Mouse (Mus musculus): ENCODE results near the gene Rhoa. TPM values are rescaled to one million over a fixed set of nuclear protein-coding genes. Genes with fewer than 3 reads are reported as not detected.
"Not testable (repeated sequence)": the region's sequence is repeated elsewhere in the genome, so short reads cannot be mapped to it uniquely, and the experiment has no call there.

The Rhoa gene
- total and polyA plus RNA-seq, 3 experiments: 136 to 426 (median 235) TPM

GRCm38 (mm10) chr9:108273485-108273884 lies 32.4 kb upstream of the Rhoa start:
- Histone ChIP-seq H3K36me3 (replicated peaks) (no peaks in the 10 kb centered on the region), H3K27me3 (ENCODE audit: insufficient read depth, low read length) (peaks cover 61% of the 10 kb centered on the region), H3K4me3 (ENCODE audit: low read depth, low read length) (no peak overlapping the region), H3K9me3 (replicated peaks) (no peaks in the 10 kb centered on the region), H3K4me1 (ENCODE audit: insufficient read depth, low read depth, low read length) (peaks cover 5% of the 10 kb centered on the region)
- TF ChIP-seq GATA1 (IDR thresholded peaks at IDR 0.05; ENCODE audit: borderline replicate concordance, low read length): no peak
- no peak for TF ChIP-seq POLR2AphosphoS5 (IDR thresholded peaks at IDR 0.05; ENCODE audit: insufficient replicate concordance, low read depth, low read length)
- TF ChIP-seq GATA2 (IDR thresholded peaks at IDR 0.05; ENCODE audit: borderline replicate concordance, low read depth, low read length): no peak
- no peak for TF ChIP-seq CTCF (IDR thresholded peaks at IDR 0.05; ENCODE audit: low read depth, low read length)
- TF ChIP-seq TAL1 (conservative IDR thresholded peaks at IDR 0.05; ENCODE audit: low read depth, low read length): no peak
- ATAC-seq (ENCODE audit: extremely low read depth, insufficient number of reproducible peaks, low FRiP score, poor library complexity, severe bottlenecking) (no peak), DNase-seq (ENCODE audit: low spot score) (no peak)

GRCm38 (mm10) chr9:108274476-108275330 lies 31.2 kb upstream of the Rhoa start:
- no peak overlapping the region for H3K4me3 ChIP-seq (ENCODE audit: low read depth, low read length)
- no peaks in the 10 kb centered on the region for H3K36me3 ChIP-seq (replicated peaks)
- DNase-seq (ENCODE audit: low spot score): no peak
- ATAC-seq (ENCODE audit: extremely low read depth, insufficient number of reproducible peaks, low FRiP score, poor library complexity, severe bottlenecking): no peak
- no peaks in the 10 kb centered on the region for H3K9me3 ChIP-seq (replicated peaks)
- no peak for TF ChIP-seq CTCF (IDR thresholded peaks at IDR 0.05; ENCODE audit: low read depth, low read length)
- TF ChIP-seq GATA2 (IDR thresholded peaks at IDR 0.05; ENCODE audit: borderline replicate concordance, low read depth, low read length): no peak
- no peak for TF ChIP-seq GATA1 (IDR thresholded peaks at IDR 0.05; ENCODE audit: borderline replicate concordance, low read length)
- TF ChIP-seq POLR2AphosphoS5 (IDR thresholded peaks at IDR 0.05; ENCODE audit: insufficient replicate concordance, low read depth, low read length): no peak
- TF ChIP-seq TAL1 (conservative IDR thresholded peaks at IDR 0.05; ENCODE audit: low read depth, low read length): no peak
- peaks cover 54% of the 10 kb centered on the region for H3K27me3 ChIP-seq (ENCODE audit: insufficient read depth, low read length)
- peaks cover 2% of the 10 kb centered on the region for H3K4me1 ChIP-seq (ENCODE audit: insufficient read depth, low read depth, low read length)

GRCm38 (mm10) chr9:108275331-108275659 lies 30.6 kb upstream of the Rhoa start:
- no peak for ATAC-seq (ENCODE audit: extremely low read depth, insufficient number of reproducible peaks, low FRiP score, poor library complexity, severe bottlenecking)
- H3K4me1 ChIP-seq (ENCODE audit: insufficient read depth, low read depth, low read length): peaks cover 5% of the 10 kb centered on the region
- peaks cover 51% of the 10 kb centered on the region for H3K27me3 ChIP-seq (ENCODE audit: insufficient read depth, low read length)
- H3K36me3 ChIP-seq (replicated peaks): no peaks in the 10 kb centered on the region
- TF ChIP-seq TAL1 (conservative IDR thresholded peaks at IDR 0.05; ENCODE audit: low read depth, low read length) (no peak), GATA2 (IDR thresholded peaks at IDR 0.05; ENCODE audit: borderline replicate concordance, low read depth, low read length) (no peak), GATA1 (IDR thresholded peaks at IDR 0.05; ENCODE audit: borderline replicate concordance, low read length) (no peak), POLR2AphosphoS5 (IDR thresholded peaks at IDR 0.05; ENCODE audit: insufficient replicate concordance, low read depth, low read length) (no peak), CTCF (IDR thresholded peaks at IDR 0.05; ENCODE audit: low read depth, low read length) (no peak)
- H3K9me3 ChIP-seq (replicated peaks): no peaks in the 10 kb centered on the region
- no peak for DNase-seq (ENCODE audit: low spot score)
- no peak overlapping the region for H3K4me3 ChIP-seq (ENCODE audit: low read depth, low read length)

GRCm38 (mm10) chr9:108278697-108279450 lies 27.1 kb upstream of the Rhoa start:
- Histone ChIP-seq H3K9me3 (replicated peaks) (no peaks in the 10 kb centered on the region), H3K27me3 (ENCODE audit: insufficient read depth, low read length) (peaks cover 28% of the 10 kb centered on the region), H3K4me3 (ENCODE audit: low read depth, low read length) (no peak overlapping the region), H3K4me1 (ENCODE audit: insufficient read depth, low read depth, low read length) (peaks cover 7% of the 10 kb centered on the region), H3K36me3 (replicated peaks) (no peaks in the 10 kb centered on the region)
- DNase-seq (ENCODE audit: low spot score): no peak
- TF ChIP-seq TAL1 (conservative IDR thresholded peaks at IDR 0.05; ENCODE audit: low read depth, low read length) (no peak), CTCF (IDR thresholded peaks at IDR 0.05; ENCODE audit: low read depth, low read length) (peak; percentile 76)
- no peak for ATAC-seq (ENCODE audit: extremely low read depth, insufficient number of reproducible peaks, low FRiP score, poor library complexity, severe bottlenecking)

- Histone ChIP-seq H3K4me3 (ENCODE audit: low read depth, low read length) (no peak overlapping the region), H3K36me3 (replicated peaks) (no peaks in the 10 kb centered on the region), H3K9me3 (replicated peaks) (no peaks in the 10 kb centered on the region), H3K27me3 (ENCODE audit: insufficient read depth, low read length) (peaks cover 16% of the 10 kb centered on the region), H3K4me1 (ENCODE audit: insufficient read depth, low read depth, low read length) (peaks cover 11% of the 10 kb centered on the region)
- no peak for DNase-seq (ENCODE audit: low spot score)
- ATAC-seq (ENCODE audit: extremely low read depth, insufficient number of reproducible peaks, low FRiP score, poor library complexity, severe bottlenecking): no peak
- no peak for TF ChIP-seq GATA2 (IDR thresholded peaks at IDR 0.05; ENCODE audit: borderline replicate concordance, low read depth, low read length)
- no peak for TF ChIP-seq POLR2AphosphoS5 (IDR thresholded peaks at IDR 0.05; ENCODE audit: insufficient replicate concordance, low read depth, low read length)
- TF ChIP-seq TAL1 (conservative IDR thresholded peaks at IDR 0.05; ENCODE audit: low read depth, low read length): no peak
- TF ChIP-seq CTCF (IDR thresholded peaks at IDR 0.05; ENCODE audit: low read depth, low read length): no peak
- no peak for TF ChIP-seq GATA1 (IDR thresholded peaks at IDR 0.05; ENCODE audit: borderline replicate concordance, low read length)
These were observed 25.7 kb upstream of the Rhoa start for GRCm38 (mm10) chr9:108280071-108280828.

GRCm38 (mm10) chr9:108284410-108284809 lies 21.5 kb upstream of the Rhoa start:
- H3K4me3 ChIP-seq (ENCODE audit: low read depth, low read length): no peak overlapping the region
- TF ChIP-seq GATA1 (IDR thresholded peaks at IDR 0.05; ENCODE audit: borderline replicate concordance, low read length) (no peak), CTCF (IDR thresholded peaks at IDR 0.05; ENCODE audit: low read depth, low read length) (peak; percentile 78)
- H3K36me3 ChIP-seq (replicated peaks): no peaks in the 10 kb centered on the region
- H3K27me3 ChIP-seq (ENCODE audit: insufficient read depth, low read length): peaks cover 2% of the 10 kb centered on the region; the same call in 1 of the 2 replicates
- ATAC-seq (ENCODE audit: extremely low read depth, insufficient number of reproducible peaks, low FRiP score, poor library complexity, severe bottlenecking) (peak; percentile 45; the same call in 1 of the 2 replicates), DNase-seq (ENCODE audit: low spot score) (peak; percentile 28)
- H3K9me3 ChIP-seq (replicated peaks): no peaks in the 10 kb centered on the region
- peaks cover 9% of the 10 kb centered on the region for H3K4me1 ChIP-seq (ENCODE audit: insufficient read depth, low read depth, low read length)

- H3K36me3 ChIP-seq (replicated peaks); H3K9me3 ChIP-seq (replicated peaks); DNase-seq (ENCODE audit: low spot score); ATAC-seq (ENCODE audit: extremely low read depth, insufficient number of reproducible peaks, low FRiP score, poor library complexity, severe bottlenecking); H3K4me3 ChIP-seq (ENCODE audit: low read depth, low read length); H3K27me3 ChIP-seq (ENCODE audit: insufficient read depth, low read length): not testable (repeated sequence)
- H3K4me1 ChIP-seq (ENCODE audit: insufficient read depth, low read depth, low read length): peaks cover 17% of the 10 kb centered on the region
These were observed 18.2 kb upstream of the Rhoa start for GRCm38 (mm10) chr9:108287526-108288238.
